Mouse (Mus musculus): Measurements from ENCODE around the gene Xab2. TPM values are rescaled to one million over a fixed set of nuclear protein-coding genes. Genes with fewer than 3 reads are reported as not detected.
A peak's percentile ranks its signal among the peaks of the same experiment; 100 is the strongest.
"Not testable (repeated sequence)": the region's sequence is repeated elsewhere in the genome, so short reads cannot be mapped to it uniquely, and the experiment has no call there.

The Xab2 gene
- polyA plus RNA-seq, 1 experiment = 69.0 TPM

GRCm38 (mm10) chr8:3607822-3608221 is 13.3 kb downstream of the Xab2 start:
- TF ChIP-seq POLR2A (IDR thresholded peaks at IDR 0.05; ENCODE audit: borderline replicate concordance, extremely low read depth, insufficient read depth, insufficient read length, poor library complexity, severe bottlenecking) (no peak), CTCF (IDR thresholded peaks at IDR 0.05; ENCODE audit: borderline replicate concordance, extremely low read depth, insufficient read depth, insufficient read length) (no peak)
- DNase-seq (ENCODE audit: low read depth) = no peak

- no peak for DNase-seq (ENCODE audit: low read depth)
Observed at GRCm38 (mm10) chr8:3606593-3606992, 14.5 kb downstream of the Xab2 start.

GRCm38 (mm10) chr8:3603439-3603838 is 17.7 kb downstream of the Xab2 start:
- TF ChIP-seq CTCF (IDR thresholded peaks at IDR 0.05; ENCODE audit: borderline replicate concordance, extremely low read depth, insufficient read depth, insufficient read length) (no peak), POLR2A (IDR thresholded peaks at IDR 0.05; ENCODE audit: borderline replicate concordance, extremely low read depth, insufficient read depth, insufficient read length, poor library complexity, severe bottlenecking) (no peak)
- DNase-seq (ENCODE audit: low read depth) = no peak

More at GRCm38 (mm10) chr8:3606593-3606992, 14.5 kb downstream of the Xab2 start:
- TF ChIP-seq CTCF (IDR thresholded peaks at IDR 0.05; ENCODE audit: borderline replicate concordance, extremely low read depth, insufficient read depth, insufficient read length) = no peak
- TF ChIP-seq POLR2A (IDR thresholded peaks at IDR 0.05; ENCODE audit: borderline replicate concordance, extremely low read depth, insufficient read depth, insufficient read length, poor library complexity, severe bottlenecking) = no peak

- TF ChIP-seq POLR2A (IDR thresholded peaks at IDR 0.05; ENCODE audit: borderline replicate concordance, extremely low read depth, insufficient read depth, insufficient read length, poor library complexity, severe bottlenecking) (no peak), CTCF (IDR thresholded peaks at IDR 0.05; ENCODE audit: borderline replicate concordance, extremely low read depth, insufficient read depth, insufficient read length) (no peak)
- no peak for DNase-seq (ENCODE audit: low read depth)
Observed at GRCm38 (mm10) chr8:3600401-3600800, 20.7 kb downstream of the Xab2 start.

- no peak for DNase-seq (ENCODE audit: low read depth)
- no peak for TF ChIP-seq CTCF (IDR thresholded peaks at IDR 0.05; ENCODE audit: borderline replicate concordance, extremely low read depth, insufficient read depth, insufficient read length)
- no peak for TF ChIP-seq POLR2A (IDR thresholded peaks at IDR 0.05; ENCODE audit: borderline replicate concordance, extremely low read depth, insufficient read depth, insufficient read length, poor library complexity, severe bottlenecking)
Observed at GRCm38 (mm10) chr8:3599219-3599618, 21.9 kb downstream of the Xab2 start.

GRCm38 (mm10) chr8:3598054-3598453 is 23.1 kb downstream of the Xab2 start:
- no peak for DNase-seq (ENCODE audit: low read depth)
- TF ChIP-seq POLR2A (IDR thresholded peaks at IDR 0.05; ENCODE audit: borderline replicate concordance, extremely low read depth, insufficient read depth, insufficient read length, poor library complexity, severe bottlenecking) (no peak), CTCF (IDR thresholded peaks at IDR 0.05; ENCODE audit: borderline replicate concordance, extremely low read depth, insufficient read depth, insufficient read length) (no peak)

GRCm38 (mm10) chr8:3594466-3594865 is 26.6 kb downstream of the Xab2 start:
- TF ChIP-seq CTCF (IDR thresholded peaks at IDR 0.05; ENCODE audit: borderline replicate concordance, extremely low read depth, insufficient read depth, insufficient read length) = no peak
- TF ChIP-seq POLR2A (IDR thresholded peaks at IDR 0.05; ENCODE audit: borderline replicate concordance, extremely low read depth, insufficient read depth, insufficient read length, poor library complexity, severe bottlenecking) = no peak
- no peak for DNase-seq (ENCODE audit: low read depth)

GRCm38 (mm10) chr8:3593470-3593869 is 27.6 kb downstream of the Xab2 start:
- DNase-seq (ENCODE audit: low read depth) = peak; percentile 22
- TF ChIP-seq POLR2A (IDR thresholded peaks at IDR 0.05; ENCODE audit: borderline replicate concordance, extremely low read depth, insufficient read depth, insufficient read length, poor library complexity, severe bottlenecking) (no peak), CTCF (IDR thresholded peaks at IDR 0.05; ENCODE audit: borderline replicate concordance, extremely low read depth, insufficient read depth, insufficient read length) (no peak)

GRCm38 (mm10) chr8:3588258-3588633 is 32.9 kb downstream of the Xab2 start:
- TF ChIP-seq CTCF (IDR thresholded peaks at IDR 0.05; ENCODE audit: borderline replicate concordance, extremely low read depth, insufficient read depth, insufficient read length) (no peak), POLR2A (IDR thresholded peaks at IDR 0.05; ENCODE audit: borderline replicate concordance, extremely low read depth, insufficient read depth, insufficient read length, poor library complexity, severe bottlenecking) (no peak)
- DNase-seq (ENCODE audit: low read depth) = peak; percentile 55

GRCm38 (mm10) chr8:3587391-3588257 is 33.5 kb downstream of the Xab2 start:
- DNase-seq (ENCODE audit: low read depth) = peak; percentile 83
- TF ChIP-seq POLR2A (IDR thresholded peaks at IDR 0.05; ENCODE audit: borderline replicate concordance, extremely low read depth, insufficient read depth, insufficient read length, poor library complexity, severe bottlenecking) = peak; percentile 61
- TF ChIP-seq CTCF (IDR thresholded peaks at IDR 0.05; ENCODE audit: borderline replicate concordance, extremely low read depth, insufficient read depth, insufficient read length) = no peak

- TF ChIP-seq POLR2A (IDR thresholded peaks at IDR 0.05; ENCODE audit: borderline replicate concordance, extremely low read depth, insufficient read depth, insufficient read length, poor library complexity, severe bottlenecking) = no peak
- no peak for TF ChIP-seq CTCF (IDR thresholded peaks at IDR 0.05; ENCODE audit: borderline replicate concordance, extremely low read depth, insufficient read depth, insufficient read length)
- DNase-seq (ENCODE audit: low read depth) = no peak
Observed at GRCm38 (mm10) chr8:3586993-3587390, 34.1 kb downstream of the Xab2 start, which contains the start of gene Camsap3. Gene Camsap3 (plus strand): TSS chr8:3587293.

- TF ChIP-seq POLR2A (IDR thresholded peaks at IDR 0.05; ENCODE audit: borderline replicate concordance, extremely low read depth, insufficient read depth, insufficient read length, poor library complexity, severe bottlenecking) = no peak
- no peak for TF ChIP-seq CTCF (IDR thresholded peaks at IDR 0.05; ENCODE audit: borderline replicate concordance, extremely low read depth, insufficient read depth, insufficient read length)
- no peak for DNase-seq (ENCODE audit: low read depth)
Observed at GRCm38 (mm10) chr8:3586452-3586851, 34.7 kb downstream of the Xab2 start.

GRCm38 (mm10) chr8:3581961-3582360 is 39.2 kb downstream of the Xab2 start:
- DNase-seq (ENCODE audit: low read depth) = not testable (repeated sequence)

Measured in brain, embryonic 14.5 days (tissue).